Mouse (Mus musculus): Measurements from ENCODE around the gene Gucy2d. TPM values are rescaled to one million over a fixed set of nuclear protein-coding genes. Genes with fewer than 3 reads are reported as not detected.
A peak's percentile ranks its signal among the peaks of the same experiment; 100 is the strongest.

Gucy2d gene
- not detected in 2 replicates for total RNA-seq (2014; fragmentation: Nextera tagmentation)
- not detected in 2 replicates for total RNA-seq (2017)

GRCm38 (mm10) chr7:98439956-98440466 lies at the start of gene Gucy2d:
Gene Gucy2d (plus strand): TSS chr7:98440416.
- ATAC-seq (replicated peaks; ENCODE audit: poor library complexity, severe bottlenecking), result no peak

GRCm38 (mm10) chr7:98390486-98390885 lies 49.7 kb upstream of the Gucy2d start:
- ATAC-seq (replicated peaks; ENCODE audit: poor library complexity, severe bottlenecking), result no peak

- no peak for ATAC-seq (replicated peaks; ENCODE audit: poor library complexity, severe bottlenecking)
Measured at GRCm38 (mm10) chr7:98391351-98391936, 48.8 kb upstream of the Gucy2d start.

- no peak for ATAC-seq (replicated peaks; ENCODE audit: poor library complexity, severe bottlenecking)
Measured at GRCm38 (mm10) chr7:98392466-98393201, 47.6 kb upstream of the Gucy2d start.

- no peak for ATAC-seq (replicated peaks; ENCODE audit: poor library complexity, severe bottlenecking)
Measured at GRCm38 (mm10) chr7:98402582-98403574, 37.3 kb upstream of the Gucy2d start.

- ATAC-seq (replicated peaks; ENCODE audit: poor library complexity, severe bottlenecking), result no peak
Measured at GRCm38 (mm10) chr7:98403996-98404395, 36.2 kb upstream of the Gucy2d start.

- peak; percentile 65 for ATAC-seq (replicated peaks; ENCODE audit: poor library complexity, severe bottlenecking)
Measured at GRCm38 (mm10) chr7:98407615-98408014, 32.6 kb upstream of the Gucy2d start.

DNA sequence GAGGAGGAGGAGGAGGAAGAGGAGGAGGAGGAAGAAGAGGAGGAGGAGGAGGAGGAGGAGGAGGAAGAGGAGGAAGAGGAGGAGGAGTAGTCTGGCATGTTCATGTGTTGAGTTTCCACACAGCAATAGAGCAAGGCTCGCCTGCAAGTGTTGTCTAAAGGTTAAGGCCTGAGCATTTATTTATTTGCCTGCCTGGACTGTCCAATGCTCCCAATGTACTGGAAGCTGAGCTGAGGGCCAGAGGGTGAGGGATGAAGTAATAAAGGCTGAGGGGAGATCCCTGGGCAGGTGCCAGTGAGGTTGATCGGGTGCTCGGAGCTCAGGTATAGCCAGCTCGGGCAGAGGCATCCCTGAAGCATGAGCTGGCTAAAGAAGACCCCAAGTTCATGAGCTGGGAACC lies 27.1 kb upstream of the Gucy2d start:
- ATAC-seq (replicated peaks; ENCODE audit: poor library complexity, severe bottlenecking), result no peak

GRCm38 (mm10) chr7:98415550-98415949 lies 24.7 kb upstream of the Gucy2d start:
- peak; percentile 91 for ATAC-seq (replicated peaks; ENCODE audit: poor library complexity, severe bottlenecking)

- ATAC-seq (replicated peaks; ENCODE audit: poor library complexity, severe bottlenecking), result peak; percentile 55
Measured at GRCm38 (mm10) chr7:98416020-98416419, 24.2 kb upstream of the Gucy2d start.

- ATAC-seq (replicated peaks; ENCODE audit: poor library complexity, severe bottlenecking), result no peak
Measured at GRCm38 (mm10) chr7:98418031-98418805, 22.0 kb upstream of the Gucy2d start.

DNA sequence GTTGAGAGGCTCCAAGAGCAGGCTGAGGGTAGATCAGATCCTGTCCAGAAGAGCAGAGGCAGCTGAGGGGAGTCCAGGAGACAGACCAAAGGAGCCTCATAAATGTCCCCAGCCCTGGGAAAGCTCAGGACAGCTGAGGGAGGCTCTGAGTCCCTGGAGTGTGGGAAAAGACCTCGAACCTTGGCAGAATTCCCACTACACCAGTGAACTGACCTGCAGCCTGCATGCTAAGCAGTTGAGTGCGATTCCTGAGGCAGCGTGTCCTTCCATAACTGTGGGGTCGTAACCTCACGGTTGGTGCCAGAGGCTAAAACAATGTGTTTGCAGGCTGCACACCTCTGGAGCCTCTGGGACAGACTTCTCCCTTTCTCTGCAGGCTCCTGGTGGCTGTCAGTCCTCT lies 20.9 kb upstream of the Gucy2d start:
- no peak for ATAC-seq (replicated peaks; ENCODE audit: poor library complexity, severe bottlenecking)

- ATAC-seq (replicated peaks; ENCODE audit: poor library complexity, severe bottlenecking), result no peak
Measured at GRCm38 (mm10) chr7:98423546-98423945, 16.7 kb upstream of the Gucy2d start.

DNA sequence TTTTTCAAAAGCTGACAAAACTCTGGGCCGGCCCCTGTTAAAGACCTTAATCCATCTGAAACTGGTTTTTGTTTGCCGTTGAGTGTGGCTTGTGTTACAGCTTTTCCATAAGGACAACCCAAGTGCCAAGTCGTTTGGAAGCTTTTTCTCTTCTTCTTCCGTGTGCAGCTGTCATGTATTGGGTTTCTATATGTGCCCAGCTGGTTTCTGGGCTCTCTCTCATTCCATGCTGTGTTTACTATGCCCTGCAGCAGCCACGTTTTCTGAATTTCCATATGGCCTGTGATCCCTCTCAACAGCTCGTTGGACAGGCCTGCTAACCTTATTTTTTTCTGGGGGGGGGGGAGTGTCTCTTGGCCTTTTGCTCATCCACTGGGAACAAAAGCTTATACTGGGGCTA lies 15.8 kb upstream of the Gucy2d start:
- ATAC-seq (replicated peaks; ENCODE audit: poor library complexity, severe bottlenecking), result no peak

- ATAC-seq (replicated peaks; ENCODE audit: poor library complexity, severe bottlenecking), result no peak
Measured at GRCm38 (mm10) chr7:98425551-98425950, 14.7 kb upstream of the Gucy2d start.

- ATAC-seq (replicated peaks; ENCODE audit: poor library complexity, severe bottlenecking), result no peak
Measured at GRCm38 (mm10) chr7:98426641-98427040, 13.6 kb upstream of the Gucy2d start.

DNA sequence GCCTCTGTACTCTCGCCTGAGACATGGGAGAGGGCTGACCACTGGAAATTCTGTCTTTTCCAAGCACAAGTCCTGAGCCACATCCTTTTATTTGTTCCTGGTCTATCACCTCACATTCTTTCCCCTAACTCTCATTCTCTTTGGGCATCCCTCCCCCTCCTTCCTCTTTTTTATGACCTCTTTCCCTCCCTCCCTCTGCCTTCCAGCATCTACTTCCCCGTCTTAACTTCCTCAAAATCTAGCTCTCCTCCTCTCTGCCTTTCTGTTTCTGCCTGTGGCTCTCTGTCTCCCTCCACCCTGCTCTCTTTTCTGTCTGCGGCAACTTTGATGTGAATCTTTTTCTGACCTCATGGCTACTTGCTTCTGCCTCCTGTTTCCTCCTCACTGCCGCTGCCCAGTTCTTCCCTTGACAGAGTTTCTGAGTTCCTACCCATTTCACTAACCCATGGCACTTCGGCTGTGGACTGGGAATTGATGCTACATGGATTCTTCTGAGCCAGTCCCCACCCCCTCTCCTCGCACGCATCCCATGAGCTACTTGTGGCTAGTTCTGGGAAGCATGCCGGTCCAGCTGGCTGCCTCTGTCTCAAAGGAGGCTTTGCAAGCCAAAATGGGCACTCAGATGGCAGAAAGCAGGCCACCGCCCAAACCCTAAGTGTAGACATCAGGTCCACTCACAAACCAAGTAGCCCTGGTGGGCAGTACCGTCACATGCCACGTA lies 12.9 kb upstream of the Gucy2d start:
- ATAC-seq (replicated peaks; ENCODE audit: poor library complexity, severe bottlenecking), result peak; percentile 95

DNA sequence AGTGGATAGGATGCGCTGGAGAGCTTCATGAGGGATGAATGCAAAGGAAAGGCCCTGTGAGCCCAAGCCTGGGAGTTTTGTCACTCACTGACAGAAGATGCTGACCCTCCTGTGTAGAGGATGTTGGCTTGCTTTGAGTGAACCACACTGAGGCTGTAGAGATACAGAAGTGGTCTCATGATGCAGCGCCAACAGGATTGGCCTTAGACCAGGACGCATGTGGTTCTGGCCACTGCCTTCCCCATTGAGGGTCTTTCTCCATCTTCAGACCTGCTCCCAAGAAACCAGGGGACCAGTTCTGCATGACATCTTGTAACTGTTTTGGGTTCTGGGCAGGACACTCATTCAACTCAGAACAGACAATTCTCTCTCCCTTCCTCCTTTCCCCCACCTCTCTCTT lies 10.6 kb upstream of the Gucy2d start:
- ATAC-seq (replicated peaks; ENCODE audit: poor library complexity, severe bottlenecking), result no peak

- ATAC-seq (replicated peaks; ENCODE audit: poor library complexity, severe bottlenecking), result no peak
Measured at GRCm38 (mm10) chr7:98430785-98431184, 9.4 kb upstream of the Gucy2d start.

All from granulocyte monocyte progenitor cell, adult 5-6 weeks (primary cell).